Mouse (Mus musculus) lung, embryonic 15.5 days (tissue): ENCODE measurements around the gene Impdh1. TPM values are rescaled to one million over a fixed set of nuclear protein-coding genes. Genes with fewer than 3 reads are reported as not detected.
"Not testable (repeated sequence)": the region's sequence is repeated elsewhere in the genome, so short reads cannot be mapped to it uniquely, and the experiment has no call there.

Experiments used
- ATAC-seq: fragments of 200-750 bp; cut with Nextera tagmentation; 2 replicates; pipeline ENCODE4 v1.8.0; 2017; ENCODE audit warnings: moderate number of reproducible peaks, borderline replicate concordance; ENCODE audit not compliant: low FRiP score, low TSS enrichment; ENCODE audit errors: extremely low read depth
- H3K27ac ChIP-seq: fragments of 300-500 bp; sonication (generic); 2 replicates; pipeline ENCODE4 v1.5.1; 2015; ENCODE audit warnings: moderate library complexity, mild to moderate bottlenecking, inconsistent platforms
- H3K27me3 ChIP-seq: fragments of 300-500 bp; sonication (generic); 2 replicates; pipeline ENCODE4 v1.6.1; 2015; ENCODE audit warnings: inconsistent platforms
- H3K36me3 ChIP-seq: fragments of 300-500 bp; sonication (generic); 2 replicates; pipeline ENCODE4 v1.6.1; 2015; ENCODE audit warnings: inconsistent platforms
- H3K4me1 ChIP-seq: fragments of 300-500 bp; sonication (generic); 2 replicates; pipeline ENCODE4 v1.6.1; 2015; ENCODE audit warnings: inconsistent platforms
- H3K4me2 ChIP-seq: fragments of 300-500 bp; sonication (generic); 2 replicates; pipeline ENCODE4 v1.6.1; 2015; ENCODE audit warnings: inconsistent platforms, mild to moderate bottlenecking, moderate library complexity
- H3K4me3 ChIP-seq: fragments of 300-500 bp; sonication (generic); 2 replicates; pipeline ENCODE4 v1.5.1; 2015; ENCODE audit warnings: mild to moderate bottlenecking, inconsistent platforms
- H3K9ac ChIP-seq: fragments of 300-500 bp; sonication (generic); 2 replicates; pipeline ENCODE4 v1.6.1; 2015; ENCODE audit warnings: inconsistent platforms
- H3K9me3 ChIP-seq: fragments of 300-500 bp; sonication (generic); 2 replicates; pipeline ENCODE4 v1.6.1; 2016; ENCODE audit warnings: inconsistent platforms
- WGBS: fragments of 180-500 bp; shearing (Covaris S2); methylation state at CpG from one replicate; pipeline ENCODE4 v1.1.7; 2015; 5-methylcytosine and 5-hydroxymethylcytosine counted together
- polyA plus RNA-seq: library from polyadenylated mRNA; unstranded; fragments of >200 nt; fragmentation: Nextera tagmentation; extraction: Ambion mirVana; gene quantifications from 2 replicates; pipeline ENCODE4 v1.2.1, GENCODE M21; 2015

The Impdh1 gene
- polyA plus RNA-seq, 1 experiment from 2014 or later = 51.8 TPM

- Histone ChIP-seq H3K9ac (no peak overlapping the region), H3K36me3 (no peaks in the 10 kb centered on the region), H3K4me2 (peak overlapping the region; percentile 99), H3K27me3 (peaks cover 83% of the 10 kb centered on the region), H3K4me1 (peaks cover 9% of the 10 kb centered on the region; the same call in 1 of the 2 replicates), H3K4me3 (peak overlapping the region; percentile 55), H3K9me3 (no peaks in the 10 kb centered on the region), H3K27ac (no peak overlapping the region)
- 25% methylated on average over 16 of the region's 17 CpGs for WGBS
- peak; percentile 44; the same call in 1 of the 2 replicates for ATAC-seq
Measured at GRCm38 (mm10) chr6:29177901-29178879, 38.0 kb downstream of the Impdh1 start.

- H3K27me3 ChIP-seq = peaks cover 99% of the 10 kb centered on the region
- no peak overlapping the region for H3K9ac ChIP-seq
- WGBS = 66% methylated on average over 3 of the region's 3 CpGs
Measured at GRCm38 (mm10) chr6:29175113-29175512, 41.1 kb downstream of the Impdh1 start.

DNA sequence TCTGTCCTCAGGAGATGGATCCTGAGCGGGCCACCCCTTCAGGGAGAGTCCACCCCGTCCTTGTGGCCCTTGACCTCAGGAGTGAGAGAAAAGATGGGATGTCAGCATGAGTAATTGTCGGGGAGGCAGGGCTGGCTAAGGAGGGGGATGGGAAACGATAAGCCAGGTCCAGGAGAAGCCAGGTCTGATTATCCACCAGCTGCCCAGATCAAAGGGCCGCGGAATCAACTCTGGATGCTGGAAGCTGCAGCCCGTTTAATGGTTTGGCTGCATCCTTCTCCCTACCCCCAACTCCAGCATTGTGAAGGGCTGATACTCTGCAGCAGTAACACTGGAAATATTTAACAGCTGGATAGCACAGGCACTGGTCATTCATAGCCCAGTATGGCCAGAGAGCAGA lies 41.8 kb downstream of the Impdh1 start:
- H3K4me2 ChIP-seq = no peak overlapping the region
- H3K4me3 ChIP-seq = no peak overlapping the region
- no peak for ATAC-seq
- no peaks in the 10 kb centered on the region for H3K36me3 ChIP-seq
- H3K4me1 ChIP-seq = peaks cover 23% of the 10 kb centered on the region
- no peak overlapping the region for H3K27ac ChIP-seq
- 13% methylated on average over 7 of the region's 7 CpGs for WGBS
- peaks cover 99% of the 10 kb centered on the region for H3K27me3 ChIP-seq
- no peak overlapping the region for H3K9ac ChIP-seq
- H3K9me3 ChIP-seq = no peaks in the 10 kb centered on the region

More at GRCm38 (mm10) chr6:29175113-29175512, 41.1 kb downstream of the Impdh1 start:
- H3K4me1 ChIP-seq = peaks cover 22% of the 10 kb centered on the region
- no peak overlapping the region for H3K4me3 ChIP-seq
- ATAC-seq = no peak
- no peak overlapping the region for H3K4me2 ChIP-seq
- H3K36me3 ChIP-seq = no peaks in the 10 kb centered on the region
- H3K9me3 ChIP-seq = no peaks in the 10 kb centered on the region
- H3K27ac ChIP-seq = no peak overlapping the region

GRCm38 (mm10) chr6:29170952-29171388 lies 45.2 kb downstream of the Impdh1 start:
- Histone ChIP-seq H3K4me2 (peak overlapping the region; percentile 95), H3K36me3 (no peaks in the 10 kb centered on the region), H3K9ac (peak overlapping the region; percentile 42), H3K9me3 (no peaks in the 10 kb centered on the region), H3K27me3 (peaks cover 95% of the 10 kb centered on the region), H3K4me3 (peak overlapping the region; percentile 46), H3K27ac (no peak overlapping the region), H3K4me1 (peaks cover 16% of the 10 kb centered on the region)
- peak; percentile 83 for ATAC-seq
- WGBS = 1% methylated on average over 39 of the region's 40 CpGs

- peak; percentile 33; the same call in 1 of the 2 replicates for ATAC-seq
- WGBS = under 1% methylated on average over 63 of the region's 63 CpGs
- H3K4me3 ChIP-seq = peak overlapping the region; percentile 46
- H3K27ac ChIP-seq = no peak overlapping the region
- H3K9ac ChIP-seq = peak overlapping the region; percentile 42
- no peaks in the 10 kb centered on the region for H3K36me3 ChIP-seq
- H3K27me3 ChIP-seq = peaks cover 90% of the 10 kb centered on the region
- H3K4me2 ChIP-seq = peak overlapping the region; percentile 95
- H3K9me3 ChIP-seq = no peaks in the 10 kb centered on the region
- peaks cover 16% of the 10 kb centered on the region for H3K4me1 ChIP-seq
Measured at GRCm38 (mm10) chr6:29170063-29170921, 45.9 kb downstream of the Impdh1 start.

DNA sequence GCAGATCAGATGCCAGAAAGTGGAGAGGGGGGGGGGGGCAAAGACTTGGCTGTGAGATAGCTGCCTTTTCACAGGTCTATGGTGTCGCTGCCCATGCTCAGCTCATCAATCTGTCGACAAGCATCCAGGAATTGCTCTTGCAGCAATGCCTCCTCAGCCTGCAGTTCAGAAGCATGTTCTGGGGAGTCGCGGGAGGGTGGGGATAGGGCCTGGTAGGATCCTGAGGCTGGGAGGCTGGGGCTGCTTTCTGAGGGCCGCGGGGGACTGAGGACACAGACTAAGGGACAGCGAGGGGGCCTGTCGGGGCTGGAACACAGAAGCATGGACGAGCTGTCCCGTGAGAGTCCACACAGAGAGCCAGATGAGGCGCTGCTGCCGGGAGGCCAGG lies 46.5 kb downstream of the Impdh1 start:
- peaks cover 84% of the 10 kb centered on the region for H3K27me3 ChIP-seq
- peak overlapping the region; percentile 95 for H3K4me2 ChIP-seq
- H3K36me3 ChIP-seq = no peaks in the 10 kb centered on the region
- WGBS = 8% methylated on average over 12 of the region's 12 CpGs
- peak overlapping the region; percentile 46 for H3K4me3 ChIP-seq
- H3K9me3 ChIP-seq = no peaks in the 10 kb centered on the region
- H3K27ac ChIP-seq = no peak overlapping the region
- ATAC-seq = no peak
- peaks cover 19% of the 10 kb centered on the region for H3K4me1 ChIP-seq
- H3K9ac ChIP-seq = peak overlapping the region; percentile 42; the same call in 1 of the 2 replicates

DNA sequence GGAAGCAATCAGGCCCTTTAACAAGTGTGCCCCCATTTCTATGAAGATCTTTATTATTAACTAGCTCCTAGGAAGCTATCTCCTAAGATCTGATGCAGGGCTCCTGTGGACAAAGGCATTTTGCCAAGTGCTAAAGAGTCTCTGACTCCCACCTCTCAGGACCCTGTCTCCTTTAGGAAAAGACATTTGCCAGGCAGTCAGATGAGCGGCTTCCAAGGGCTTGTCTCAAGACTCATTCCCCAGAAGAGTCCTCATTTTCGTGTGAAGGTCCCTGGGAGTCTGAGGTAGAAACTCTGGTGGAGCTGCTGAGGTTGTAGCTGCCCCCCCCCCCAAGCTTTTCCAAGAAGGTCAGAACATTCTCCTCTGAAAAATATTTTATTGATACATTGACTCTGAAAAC lies 47.3 kb downstream of the Impdh1 start:
- Histone ChIP-seq H3K27ac (no peak overlapping the region), H3K4me3 (no peak overlapping the region), H3K27me3 (peaks cover 76% of the 10 kb centered on the region), H3K4me2 (no peak overlapping the region), H3K9me3 (no peaks in the 10 kb centered on the region), H3K9ac (no peak overlapping the region), H3K4me1 (peaks cover 21% of the 10 kb centered on the region), H3K36me3 (no peaks in the 10 kb centered on the region)
- no peak for ATAC-seq
- WGBS = 44% methylated on average over 2 of the region's 2 CpGs

- H3K4me3 ChIP-seq = no peak overlapping the region
- H3K27ac ChIP-seq = no peak overlapping the region
- H3K36me3 ChIP-seq = no peaks in the 10 kb centered on the region
- peaks cover 29% of the 10 kb centered on the region for H3K4me1 ChIP-seq
- H3K27me3 ChIP-seq = peaks cover 49% of the 10 kb centered on the region
- 15% methylated on average over 1 of the region's 1 CpGs for WGBS
- no peak overlapping the region for H3K4me2 ChIP-seq
- H3K9me3 ChIP-seq = no peaks in the 10 kb centered on the region
- H3K9ac ChIP-seq = no peak overlapping the region
- no peak for ATAC-seq
Measured at GRCm38 (mm10) chr6:29166196-29166595, 50.0 kb downstream of the Impdh1 start.

DNA sequence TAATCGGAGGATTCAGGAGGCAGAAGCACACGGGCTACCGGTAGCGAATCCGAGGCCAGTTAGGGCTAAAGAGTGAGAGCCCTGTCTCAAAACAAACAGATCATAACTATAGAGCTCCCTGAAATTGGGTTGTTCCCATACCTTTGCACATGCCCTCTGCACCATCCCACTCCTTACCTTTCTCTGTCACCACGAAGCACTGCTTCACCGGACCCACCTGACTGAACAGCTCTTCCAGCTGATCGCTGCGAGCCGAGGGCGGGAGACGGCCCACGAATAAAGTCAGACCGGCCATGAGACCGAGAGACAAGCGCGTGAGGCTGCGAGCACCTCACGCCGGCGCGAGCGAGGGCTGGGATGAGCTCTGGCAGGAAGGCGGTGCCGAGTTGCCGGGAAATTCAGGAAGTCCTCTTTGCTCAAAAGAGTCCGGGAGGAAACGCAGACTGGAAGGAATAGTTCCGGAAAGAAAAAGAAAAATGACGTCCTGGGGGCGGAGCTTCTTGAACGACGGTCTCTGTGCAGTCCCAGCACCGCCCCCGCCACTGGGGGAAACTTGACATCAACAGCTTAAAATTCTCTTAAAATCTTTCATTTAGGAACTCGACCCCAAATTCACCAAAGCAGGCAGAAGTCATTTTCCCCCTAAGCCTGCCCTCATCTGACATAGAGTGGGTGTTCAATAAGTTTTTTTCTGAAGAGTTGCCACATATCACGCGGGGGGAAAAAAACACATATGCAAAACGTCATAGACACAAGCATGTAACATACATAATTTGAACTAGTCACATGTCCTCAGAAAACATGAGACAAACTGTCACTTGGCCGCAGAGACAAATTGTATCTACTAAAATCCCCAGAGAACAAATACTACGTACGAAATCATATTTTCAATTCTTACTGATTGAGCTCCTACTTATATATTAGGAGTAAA lies 51.6 kb downstream of the Impdh1 start, which contains the start of gene Rbm28:
Gene Rbm28 (minus strand): TSS at position 693 of the 931 bp plus-strand sequence.
- Histone ChIP-seq H3K27me3 (peaks cover 33% of the 10 kb centered on the region), H3K36me3 (peaks cover 2% of the 10 kb centered on the region; the same call in 1 of the 2 replicates), H3K4me1 (peaks cover 15% of the 10 kb centered on the region), H3K4me3 (peak within 1 kb of the TSS; percentile 91), H3K4me2 (peak within 1 kb of the TSS; percentile 86), H3K9me3 (no peaks in the 10 kb centered on the region), H3K9ac (peak within 1 kb of the TSS; percentile 72), H3K27ac (no peak within 1 kb of the TSS)
- ATAC-seq = peak; percentile 77; the same call in 1 of the 2 replicates
- WGBS = 7% methylated on average over 42 of the region's 42 CpGs

DNA sequence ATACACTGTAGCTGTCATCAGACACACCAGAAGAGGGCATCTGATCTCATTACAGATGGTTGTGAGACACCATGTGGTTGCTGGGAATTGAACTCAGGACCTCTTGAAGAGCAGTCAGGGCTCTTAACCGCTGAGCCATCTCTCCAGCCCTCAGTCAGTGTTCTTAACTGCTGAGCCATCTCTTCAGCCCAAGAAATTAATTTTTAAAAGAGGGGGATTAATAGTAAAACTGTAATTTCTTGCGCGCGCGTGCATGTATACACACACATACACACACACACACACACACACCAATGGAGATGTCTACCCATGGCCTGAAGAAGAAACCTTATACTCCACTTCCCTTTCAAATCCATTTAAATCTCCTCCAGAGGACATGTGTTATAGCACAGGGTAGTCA lies 54.9 kb downstream of the Impdh1 start:
- peaks cover 34% of the 10 kb centered on the region for H3K36me3 ChIP-seq
- H3K27me3 ChIP-seq, H3K9ac ChIP-seq, H3K27ac ChIP-seq, H3K4me2 ChIP-seq, ATAC-seq, H3K4me3 ChIP-seq, H3K9me3 ChIP-seq: not testable (repeated sequence)
- H3K4me1 ChIP-seq = peaks cover 15% of the 10 kb centered on the region
- WGBS = 96% methylated on average over 5 of the region's 5 CpGs
